Mouse (Mus musculus) 416B (cell line): ENCODE results near the gene Lpgat1.

Experiments used
- DNase-seq: peaks from one replicate; pipeline ENCODE4 v3.0.0; 2011; ENCODE audit warnings: low read depth

Lpgat1 gene

GRCm38 (mm10) chr1:191717601-191718498, at the start of gene Lpgat1:
Lpgat1 (plus strand) TSS chr1:191717834.
- peak; percentile 62 for DNase-seq

GRCm38 (mm10) chr1:191668030-191668429, 49.6 kb upstream of the Lpgat1 start:
- DNase-seq, result no peak

GRCm38 (mm10) chr1:191674071-191674470, 43.6 kb upstream of the Lpgat1 start:
- no peak for DNase-seq

GRCm38 (mm10) chr1:191681633-191682032, 36.0 kb upstream of the Lpgat1 start:
- no peak for DNase-seq

- DNase-seq, result peak; percentile 42
Measured at GRCm38 (mm10) chr1:191687531-191687930, 30.1 kb upstream of the Lpgat1 start.

- no peak for DNase-seq
Measured at GRCm38 (mm10) chr1:191693231-191693630, 24.4 kb upstream of the Lpgat1 start.

GRCm38 (mm10) chr1:191698253-191698795, 19.3 kb upstream of the Lpgat1 start:
- no peak for DNase-seq

GRCm38 (mm10) chr1:191704535-191704934, 13.1 kb upstream of the Lpgat1 start:
- no peak for DNase-seq

- no peak for DNase-seq
Measured at GRCm38 (mm10) chr1:191706541-191707078, 11.0 kb upstream of the Lpgat1 start.

- no peak for DNase-seq
Measured at GRCm38 (mm10) chr1:191709811-191710210, 7.8 kb upstream of the Lpgat1 start.

- DNase-seq, result peak; percentile 77
Measured at GRCm38 (mm10) chr1:191712224-191712838, 5.3 kb upstream of the Lpgat1 start.

- DNase-seq, result no peak
Measured at GRCm38 (mm10) chr1:191713813-191714212, 3.8 kb upstream of the Lpgat1 start.

GRCm38 (mm10) chr1:191715150-191715549, 2.5 kb upstream of the Lpgat1 start:
- DNase-seq, result no peak

GRCm38 (mm10) chr1:191717141-191717540, 493 bp upstream of the Lpgat1 start:
- peak; percentile 55 for DNase-seq

- DNase-seq, result no peak
Measured at GRCm38 (mm10) chr1:191718522-191719281, 1.1 kb downstream of the Lpgat1 start.

GRCm38 (mm10) chr1:191719326-191719725, 1.7 kb downstream of the Lpgat1 start:
- no peak for DNase-seq

- DNase-seq, result no peak
Measured at GRCm38 (mm10) chr1:191720419-191720818, 2.8 kb downstream of the Lpgat1 start.

- DNase-seq, result no peak
Measured at GRCm38 (mm10) chr1:191722706-191723105, 5.1 kb downstream of the Lpgat1 start.

- no peak for DNase-seq
Measured at GRCm38 (mm10) chr1:191723675-191724074, 6.0 kb downstream of the Lpgat1 start.

GRCm38 (mm10) chr1:191724385-191725061, 6.9 kb downstream of the Lpgat1 start:
- peak; percentile 73 for DNase-seq

- no peak for DNase-seq
Measured at GRCm38 (mm10) chr1:191732623-191733022, 15.0 kb downstream of the Lpgat1 start.
